Mouse (Mus musculus) embryo, embryonic 10.5 days (tissue): ENCODE measurements around the gene Gucy1a1.
"Not testable (repeated sequence)": the region's sequence is repeated elsewhere in the genome, so short reads cannot be mapped to it uniquely, and the experiment has no call there.

Source experiments
- DNase-seq: peaks from one replicate; pipeline ENCODE4 v3.0.0-alpha.2; 2015; ENCODE audit warnings: low spot score

Gucy1a1 gene

DNA sequence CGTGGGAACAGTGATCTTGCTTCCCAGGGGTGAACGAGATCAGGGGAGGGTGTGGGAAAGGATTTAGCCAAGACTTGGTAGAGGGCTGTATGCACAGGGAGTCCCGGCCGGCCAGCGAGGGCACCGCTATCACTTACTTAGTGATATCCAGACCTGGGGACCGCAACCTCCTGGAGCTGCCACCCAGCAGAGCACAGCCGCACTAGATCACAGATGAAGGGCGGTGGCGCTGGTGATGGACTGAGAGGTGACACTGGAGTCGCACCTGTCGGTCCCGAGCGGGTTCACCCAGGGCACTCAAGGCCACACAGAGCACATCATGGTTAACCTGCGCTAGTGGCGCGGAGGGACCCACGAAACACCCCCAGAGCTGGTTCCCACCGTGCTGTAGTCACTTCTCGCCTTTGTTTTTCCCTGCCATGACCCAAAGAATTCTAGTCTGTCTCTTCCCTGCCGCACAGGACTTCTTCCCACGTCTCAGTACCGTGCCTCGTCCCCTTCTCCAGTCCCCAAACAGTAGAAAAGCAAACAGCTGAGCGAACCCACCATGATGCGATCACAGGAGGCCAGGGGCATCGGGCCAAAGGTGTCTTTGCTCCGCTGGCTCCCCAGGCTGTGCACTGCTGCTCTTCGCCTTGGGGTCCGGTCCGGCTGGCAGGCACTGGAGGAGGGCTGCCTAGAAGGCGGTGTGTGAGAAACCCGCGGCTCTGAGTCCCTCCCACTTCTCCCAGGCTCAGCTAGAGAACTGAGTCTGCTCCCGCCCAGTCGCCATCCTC is at the start of gene Gucy1a1:
Gucy1a1 (minus strand) TSS at position 664 of the 776 bp plus-strand sequence.
- peak; percentile 65 for DNase-seq

- DNase-seq, result no peak
These were observed 46.1 kb upstream of the Gucy1a1 start for GRCm38 (mm10) chr3:82191559-82192245.

DNA sequence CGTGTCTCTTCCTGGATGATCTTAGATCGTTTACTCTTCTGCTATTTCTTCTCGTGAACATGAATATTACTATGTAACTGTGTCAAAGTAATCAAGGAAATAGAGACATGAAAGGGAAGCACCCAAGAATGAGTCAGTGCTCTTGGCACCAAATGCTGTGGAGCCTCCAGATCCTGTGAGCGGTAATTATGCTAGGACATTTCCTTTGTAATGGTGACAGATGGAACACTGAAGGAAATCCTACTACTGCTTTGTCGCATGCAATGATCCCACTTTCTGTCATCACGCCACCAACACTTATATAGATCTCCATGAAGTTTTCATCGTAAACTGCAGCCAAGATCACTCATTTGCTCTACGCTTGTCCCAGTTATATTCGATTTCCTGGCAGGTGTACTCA is 40.0 kb upstream of the Gucy1a1 start:
- no peak for DNase-seq

DNA sequence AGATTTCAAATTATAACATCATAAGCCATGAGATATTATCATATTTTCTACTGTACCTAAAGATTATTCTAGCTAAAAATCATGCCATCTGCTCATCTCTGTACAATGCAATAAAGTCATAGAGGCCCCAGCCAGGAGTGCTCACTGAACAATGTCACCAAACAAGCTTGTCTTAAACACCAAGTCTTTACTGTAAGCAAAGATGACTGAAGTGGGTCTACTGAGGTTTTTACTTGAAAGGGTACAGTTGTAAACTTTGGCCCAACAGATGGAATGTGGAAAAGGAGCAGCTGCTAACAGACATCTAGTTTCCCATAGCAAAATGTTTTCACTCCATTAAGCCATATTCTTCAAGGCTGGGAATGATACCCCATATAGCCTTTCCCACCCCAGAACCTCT is 35.9 kb upstream of the Gucy1a1 start:
- DNase-seq, result no peak

- DNase-seq, result no peak
These were observed 34.7 kb upstream of the Gucy1a1 start for GRCm38 (mm10) chr3:82180253-82180652.

- no peak for DNase-seq
These were observed 29.9 kb upstream of the Gucy1a1 start for GRCm38 (mm10) chr3:82175501-82175900.

- no peak for DNase-seq
These were observed 21.5 kb upstream of the Gucy1a1 start for GRCm38 (mm10) chr3:82167064-82167463.

- DNase-seq, result no peak
These were observed 20.3 kb upstream of the Gucy1a1 start for GRCm38 (mm10) chr3:82165937-82166336.

GRCm38 (mm10) chr3:82162992-82163391 is 17.4 kb upstream of the Gucy1a1 start:
- not testable (repeated sequence) for DNase-seq

GRCm38 (mm10) chr3:82145978-82146377 is 389 bp upstream of the Gucy1a1 start:
- DNase-seq, result no peak

DNA sequence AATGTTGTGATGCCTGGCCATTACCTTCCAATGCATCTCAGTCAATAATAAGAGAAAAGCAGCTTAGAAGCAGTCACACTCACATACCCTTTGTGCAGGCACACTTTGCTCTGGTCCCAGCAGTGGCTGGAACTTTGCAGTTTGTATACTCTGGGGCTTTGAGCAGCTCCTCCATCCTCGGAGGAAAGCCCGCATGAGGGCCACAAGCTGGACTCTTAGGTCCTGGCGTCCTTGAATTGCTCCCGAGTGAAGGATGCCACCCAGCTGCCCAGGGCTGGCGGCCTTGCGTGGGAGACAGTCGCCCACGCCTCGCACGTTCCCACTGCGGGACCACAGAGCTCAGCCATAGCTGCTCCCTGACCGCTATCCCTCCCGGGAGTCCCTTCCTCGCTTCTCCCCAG is 864 bp downstream of the Gucy1a1 start:
- DNase-seq, result no peak

DNA sequence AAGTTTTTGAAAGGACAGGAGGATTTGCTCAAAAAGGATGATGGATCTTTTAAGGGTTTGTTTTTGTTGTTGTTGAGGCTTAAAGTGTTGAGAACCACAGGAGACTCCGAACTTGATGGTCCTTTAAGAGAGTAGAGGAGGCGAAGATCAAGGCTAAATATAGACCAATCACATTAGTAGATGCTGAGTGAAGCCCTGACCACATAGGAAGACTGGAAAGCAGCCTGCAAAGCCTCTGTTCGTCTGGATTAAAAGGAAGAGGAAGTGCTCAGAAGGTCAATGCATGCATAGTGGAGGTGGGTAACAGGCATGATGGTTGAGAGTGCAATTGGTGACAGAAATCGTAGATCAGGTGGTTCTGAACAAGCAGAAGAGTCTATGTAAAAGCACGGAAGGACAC is 4.8 kb downstream of the Gucy1a1 start:
- no peak for DNase-seq

GRCm38 (mm10) chr3:82138002-82138667 is 7.5 kb downstream of the Gucy1a1 start:
- no peak for DNase-seq

- DNase-seq, result no peak
These were observed 10.1 kb downstream of the Gucy1a1 start for GRCm38 (mm10) chr3:82135483-82135882.

GRCm38 (mm10) chr3:82129258-82129657 is 16.3 kb downstream of the Gucy1a1 start:
- no peak for DNase-seq

DNA sequence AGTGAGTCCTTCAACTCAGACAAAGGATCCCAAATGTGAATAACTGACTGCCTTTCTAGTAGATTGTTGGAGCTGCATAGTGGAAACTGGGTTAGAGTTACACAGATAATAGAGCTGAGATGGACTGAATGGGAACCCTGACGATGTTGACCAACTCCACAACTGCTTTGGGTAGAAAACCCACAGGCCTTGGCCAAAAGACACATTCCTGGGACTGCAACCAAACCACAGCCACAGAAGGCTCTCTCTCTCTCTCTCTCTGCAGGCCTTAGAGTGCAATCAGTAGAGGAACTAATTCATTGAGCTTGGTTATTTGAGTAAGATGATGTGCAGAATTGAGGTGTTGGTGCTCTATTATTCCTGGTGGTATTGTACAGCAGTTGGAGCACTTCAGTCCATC is 21.0 kb downstream of the Gucy1a1 start:
- DNase-seq, result no peak

DNA sequence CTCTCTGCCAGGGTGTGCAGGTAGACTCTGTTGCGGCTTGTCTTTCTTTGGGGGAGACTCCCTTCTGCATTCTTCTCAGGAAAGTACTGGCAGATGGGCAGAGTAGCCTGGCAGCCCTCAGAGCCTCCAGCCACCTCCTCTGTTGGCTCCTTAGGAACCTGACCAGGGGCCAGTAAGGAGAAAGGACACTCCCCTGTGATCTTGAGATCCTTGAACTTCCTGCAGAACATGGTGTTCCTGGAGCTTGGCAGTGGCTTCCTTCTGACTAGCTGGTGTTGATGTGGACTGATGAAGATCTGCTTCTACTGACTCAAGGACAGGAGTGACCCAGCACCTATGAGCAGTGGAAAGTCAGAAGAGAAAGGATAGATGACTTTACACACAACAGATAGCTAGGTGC is 26.7 kb downstream of the Gucy1a1 start:
- no peak for DNase-seq

DNA sequence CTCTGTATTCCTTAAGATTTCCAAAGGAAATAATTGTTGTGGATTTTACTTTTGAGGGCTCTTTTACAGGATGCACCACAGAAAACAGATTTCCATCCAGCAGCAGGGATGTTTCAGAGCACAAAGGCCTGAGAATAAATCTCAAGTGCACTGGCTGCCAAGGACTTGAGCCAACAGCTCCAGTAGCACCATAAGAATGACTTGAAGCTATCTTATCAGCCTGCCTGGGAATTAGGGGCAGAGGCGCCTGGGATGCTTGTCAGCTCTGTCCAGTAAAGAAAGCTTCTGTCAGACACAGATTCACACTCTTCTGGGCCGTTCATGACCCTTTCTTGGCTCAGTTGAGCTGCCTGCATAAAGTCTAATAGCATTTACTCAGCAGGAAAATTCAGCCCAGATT is 33.1 kb downstream of the Gucy1a1 start:
- no peak for DNase-seq

DNA sequence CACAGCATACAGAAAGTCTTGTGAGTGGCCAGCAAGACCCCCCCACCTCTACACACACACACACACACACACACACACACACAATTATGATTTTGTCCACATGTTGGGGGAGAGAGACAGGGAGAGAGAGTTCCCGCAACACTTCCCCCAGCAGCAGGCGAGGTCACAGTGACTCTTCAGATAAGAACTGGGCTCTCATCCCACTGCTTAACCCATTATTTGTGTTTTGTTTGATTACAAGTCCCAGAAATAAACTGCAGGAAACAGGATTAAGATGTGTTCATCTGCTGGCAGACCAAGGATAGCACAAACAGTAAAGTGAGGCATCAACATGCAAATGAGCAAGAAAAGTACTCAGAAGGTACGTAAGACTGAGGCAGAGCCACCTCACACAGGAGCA is 33.6 kb downstream of the Gucy1a1 start:
- no peak for DNase-seq

- no peak for DNase-seq
These were observed 36.6 kb downstream of the Gucy1a1 start for GRCm38 (mm10) chr3:82108951-82109350.

DNA sequence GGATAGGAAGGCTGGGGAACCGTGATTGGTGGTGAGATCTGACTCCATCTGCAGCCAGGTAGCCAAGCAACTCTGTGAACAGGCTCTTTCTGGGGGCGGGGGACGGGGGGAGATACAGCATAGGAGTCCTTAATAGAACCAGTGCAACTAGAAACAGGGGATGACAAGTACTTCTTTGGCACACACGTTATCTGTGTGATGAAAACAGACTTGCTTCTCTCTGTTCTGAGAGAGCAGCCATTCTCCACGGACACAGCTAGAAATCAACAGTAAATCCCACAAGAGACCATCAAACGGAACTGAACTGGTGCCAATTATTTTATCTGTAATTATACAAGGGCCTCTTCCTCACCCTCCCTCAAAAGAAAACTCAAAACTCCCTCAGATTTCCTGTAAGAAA is 41.4 kb downstream of the Gucy1a1 start:
- no peak for DNase-seq

GRCm38 (mm10) chr3:82099127-82099526 is 46.5 kb downstream of the Gucy1a1 start:
- no peak for DNase-seq

DNA sequence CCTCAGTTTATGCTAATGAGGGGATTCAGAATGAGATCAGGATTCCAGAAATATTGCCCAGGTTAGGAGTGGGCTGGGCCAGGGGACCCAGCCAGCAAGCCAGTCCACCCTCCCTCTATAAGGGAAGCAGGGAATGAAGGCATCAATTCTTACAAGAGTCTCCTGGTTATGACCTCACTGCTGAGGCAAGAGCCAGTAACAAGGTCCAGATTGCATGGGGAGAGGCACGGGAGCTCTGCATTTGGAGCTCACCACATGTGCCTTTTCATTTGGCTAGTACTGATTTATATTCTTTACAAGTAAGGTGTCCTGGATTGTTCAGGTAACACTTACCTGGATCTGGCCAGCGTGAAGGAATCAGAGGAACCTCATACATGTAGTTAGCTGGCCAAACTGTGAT is 48.8 kb downstream of the Gucy1a1 start:
- no peak for DNase-seq
